Mouse (Mus musculus): ENCODE data around the gene Ppfibp1. TPM values are rescaled to one million over a fixed set of nuclear protein-coding genes. Genes with fewer than 3 reads are reported as not detected.

Gene Ppfibp1
- polyA plus RNA-seq, 1 experiment from 2014 or later = 16.0 TPM

DNA sequence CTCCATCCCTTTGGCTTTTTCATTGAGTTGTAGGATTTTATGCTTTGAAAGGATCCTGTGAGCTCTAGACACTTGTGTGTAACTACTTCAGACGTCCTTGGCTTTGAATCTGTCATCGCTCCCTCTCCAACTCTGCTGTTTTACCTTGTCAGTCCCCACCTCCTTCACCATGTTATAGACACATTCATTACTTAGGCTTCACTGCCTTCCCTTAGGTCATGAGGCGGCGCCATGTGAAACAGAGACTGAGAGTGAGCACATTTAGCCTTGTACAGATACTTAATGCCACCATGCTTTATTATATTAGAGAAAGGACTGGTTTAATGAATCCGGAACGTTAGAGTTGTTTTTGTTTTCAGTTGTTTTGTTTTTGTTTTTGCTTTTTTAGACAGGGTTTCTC is 83.7 kb downstream of the Ppfibp1 start:
- no peak overlapping the region for H3K27ac ChIP-seq
- DNase-seq (ENCODE audit: low spot score) = no peak
- H3K4me2 ChIP-seq (replicated peaks) = no peak overlapping the region
- H3K27me3 ChIP-seq (ENCODE audit: control insufficient read depth, insufficient read depth, low read length) = no peaks in the 10 kb centered on the region
- H3K9me3 ChIP-seq (ENCODE audit: control insufficient read depth, low read length) = no peaks in the 10 kb centered on the region
- ATAC-seq (ENCODE audit: low FRiP score) = no peak
- H3K4me1 ChIP-seq (replicated peaks; ENCODE audit: control insufficient read depth, insufficient read depth, low read length) = no peaks in the 10 kb centered on the region
- WGBS = 76% methylated on average over 6 of the region's 6 CpGs
- H3K9ac ChIP-seq = no peak overlapping the region
- no peak overlapping the region for H3K4me3 ChIP-seq (replicated peaks; ENCODE audit: low read length)
- no peaks in the 10 kb centered on the region for H3K36me3 ChIP-seq (replicated peaks; ENCODE audit: control insufficient read depth, insufficient read depth)

DNA sequence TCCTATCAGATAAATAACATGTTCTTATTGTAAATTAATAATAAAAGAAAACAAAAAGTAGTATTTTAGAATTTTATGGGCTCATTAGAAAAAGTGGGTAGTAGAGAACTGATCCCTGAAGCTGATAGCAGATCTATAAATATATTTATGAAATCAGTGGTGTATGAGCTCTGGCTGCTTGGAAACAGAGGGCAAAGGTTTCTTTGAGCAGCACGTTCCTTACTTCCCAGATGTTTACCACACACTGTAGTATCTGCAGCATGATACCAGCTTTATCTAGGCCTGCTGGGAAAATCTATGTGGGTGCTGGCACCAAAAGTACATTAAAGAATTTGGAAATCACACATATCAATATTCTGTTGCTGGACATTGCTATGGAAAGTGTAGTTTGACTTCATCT is 84.5 kb downstream of the Ppfibp1 start:
- DNase-seq (ENCODE audit: low spot score) (no peak), ATAC-seq (ENCODE audit: low FRiP score) (no peak)
- no peak overlapping the region for H3K27ac ChIP-seq
- H3K27me3 ChIP-seq (ENCODE audit: control insufficient read depth, insufficient read depth, low read length) = no peaks in the 10 kb centered on the region
- H3K9ac ChIP-seq = no peak overlapping the region
- H3K36me3 ChIP-seq (replicated peaks; ENCODE audit: control insufficient read depth, insufficient read depth) = no peaks in the 10 kb centered on the region
- no peaks in the 10 kb centered on the region for H3K9me3 ChIP-seq (ENCODE audit: control insufficient read depth, low read length)
- H3K4me1 ChIP-seq (replicated peaks; ENCODE audit: control insufficient read depth, insufficient read depth, low read length) = no peaks in the 10 kb centered on the region
- 59% methylated on average over 1 of the region's 1 CpGs for WGBS
- H3K4me3 ChIP-seq (replicated peaks; ENCODE audit: low read length) = no peak overlapping the region
- no peak overlapping the region for H3K4me2 ChIP-seq (replicated peaks)

DNA sequence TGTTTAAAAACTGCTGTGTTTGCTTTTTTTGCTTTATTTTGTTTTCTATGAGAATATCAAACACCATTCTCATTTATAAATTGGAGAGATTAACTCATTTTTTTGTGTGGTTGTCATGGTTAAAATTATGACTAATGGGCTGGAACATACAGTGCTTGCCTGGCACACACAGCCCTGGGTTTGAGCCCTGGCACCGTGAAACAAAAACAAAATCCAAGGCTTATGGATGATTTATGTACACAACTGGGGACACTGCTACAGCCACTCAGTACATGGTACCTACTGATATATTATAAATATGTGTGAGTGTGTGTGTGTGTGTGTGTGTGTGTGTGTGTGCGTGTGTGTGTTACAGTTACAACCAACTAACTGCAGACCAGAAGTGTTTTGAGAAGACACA is 85.1 kb downstream of the Ppfibp1 start:
- Histone ChIP-seq H3K27me3 (ENCODE audit: control insufficient read depth, insufficient read depth, low read length) (no peaks in the 10 kb centered on the region), H3K9ac (no peak overlapping the region), H3K27ac (no peak overlapping the region), H3K4me2 (replicated peaks) (no peak overlapping the region), H3K4me1 (replicated peaks; ENCODE audit: control insufficient read depth, insufficient read depth, low read length) (no peaks in the 10 kb centered on the region), H3K4me3 (replicated peaks; ENCODE audit: low read length) (no peak overlapping the region), H3K9me3 (ENCODE audit: control insufficient read depth, low read length) (no peaks in the 10 kb centered on the region), H3K36me3 (replicated peaks; ENCODE audit: control insufficient read depth, insufficient read depth) (no peaks in the 10 kb centered on the region)
- WGBS = 67% methylated on average over 2 of the region's 2 CpGs
- DNase-seq (ENCODE audit: low spot score) (no peak), ATAC-seq (ENCODE audit: low FRiP score) (no peak)

DNA sequence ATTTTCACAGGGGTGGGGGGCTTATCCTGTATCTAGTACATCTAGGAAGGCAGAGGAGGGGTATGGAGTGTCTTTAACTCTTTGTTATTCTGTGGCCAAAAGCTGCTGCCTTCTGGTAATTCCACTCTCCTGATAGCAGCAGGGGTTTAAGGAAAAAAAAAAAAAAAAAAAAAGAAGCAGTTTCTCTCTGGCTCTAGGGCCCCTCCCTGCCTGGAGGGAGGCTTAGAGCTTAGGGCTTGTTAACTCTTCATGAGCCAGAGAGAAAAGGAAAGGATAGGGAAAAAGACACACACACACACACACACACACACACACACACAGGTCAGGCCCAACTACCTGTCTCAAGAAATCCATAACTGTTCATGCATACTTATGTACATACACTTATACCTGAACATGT is 85.5 kb downstream of the Ppfibp1 start:
- Histone ChIP-seq H3K27ac (no peak overlapping the region), H3K27me3 (ENCODE audit: control insufficient read depth, insufficient read depth, low read length) (no peaks in the 10 kb centered on the region), H3K36me3 (replicated peaks; ENCODE audit: control insufficient read depth, insufficient read depth) (no peaks in the 10 kb centered on the region), H3K9ac (no peak overlapping the region), H3K9me3 (ENCODE audit: control insufficient read depth, low read length) (no peaks in the 10 kb centered on the region), H3K4me1 (replicated peaks; ENCODE audit: control insufficient read depth, insufficient read depth, low read length) (no peaks in the 10 kb centered on the region), H3K4me2 (replicated peaks) (no peak overlapping the region), H3K4me3 (replicated peaks; ENCODE audit: low read length) (no peak overlapping the region)
- no peak for DNase-seq (ENCODE audit: low spot score)
- no peak for ATAC-seq (ENCODE audit: low FRiP score)

DNA sequence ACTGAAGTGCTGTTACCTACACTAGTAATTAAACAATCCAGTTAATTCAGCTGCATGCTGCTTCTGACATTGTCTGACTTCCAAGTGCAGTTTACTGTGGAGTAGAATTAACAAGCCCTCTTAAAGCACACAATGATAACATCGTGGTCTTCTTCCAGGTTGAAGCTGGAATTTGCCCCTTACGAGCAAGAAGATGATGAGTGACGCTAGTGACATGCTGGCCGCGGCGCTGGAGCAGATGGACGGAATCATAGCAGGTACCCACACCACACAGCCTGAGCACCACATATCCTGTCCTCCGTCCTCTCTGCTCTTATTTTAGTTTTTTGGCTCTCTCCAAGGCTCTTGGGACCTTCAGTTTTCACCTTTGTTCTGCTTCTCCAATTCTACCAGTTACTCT is 88.2 kb downstream of the Ppfibp1 start:
- DNase-seq (ENCODE audit: low spot score) = no peak
- Histone ChIP-seq H3K9me3 (ENCODE audit: control insufficient read depth, low read length) (no peaks in the 10 kb centered on the region), H3K27ac (no peak overlapping the region), H3K27me3 (ENCODE audit: control insufficient read depth, insufficient read depth, low read length) (no peaks in the 10 kb centered on the region), H3K4me3 (replicated peaks; ENCODE audit: low read length) (no peak overlapping the region), H3K9ac (no peak overlapping the region), H3K36me3 (replicated peaks; ENCODE audit: control insufficient read depth, insufficient read depth) (no peaks in the 10 kb centered on the region), H3K4me2 (replicated peaks) (no peak overlapping the region), H3K4me1 (replicated peaks; ENCODE audit: control insufficient read depth, insufficient read depth, low read length) (peaks cover 4% of the 10 kb centered on the region; the same call in 1 of the 2 replicates)
- WGBS = 91% methylated on average over 8 of the region's 8 CpGs
- no peak for ATAC-seq (ENCODE audit: low FRiP score)

GRCm38 (mm10) chr6:146978691-146979114 is 90.4 kb downstream of the Ppfibp1 start:
- 70% methylated on average over 5 of the region's 5 CpGs for WGBS
- H3K4me3 ChIP-seq (replicated peaks; ENCODE audit: low read length) = no peak overlapping the region
- no peaks in the 10 kb centered on the region for H3K27me3 ChIP-seq (ENCODE audit: control insufficient read depth, insufficient read depth, low read length)
- H3K4me2 ChIP-seq (replicated peaks) = no peak overlapping the region
- peaks cover 8% of the 10 kb centered on the region; the same call in 1 of the 2 replicates for H3K4me1 ChIP-seq (replicated peaks; ENCODE audit: control insufficient read depth, insufficient read depth, low read length)
- no peaks in the 10 kb centered on the region for H3K36me3 ChIP-seq (replicated peaks; ENCODE audit: control insufficient read depth, insufficient read depth)
- ATAC-seq (ENCODE audit: low FRiP score) = no peak
- H3K27ac ChIP-seq = no peak overlapping the region
- H3K9ac ChIP-seq = no peak overlapping the region
- peak; percentile 54 for DNase-seq (ENCODE audit: low spot score)
- no peaks in the 10 kb centered on the region for H3K9me3 ChIP-seq (ENCODE audit: control insufficient read depth, low read length)

DNA sequence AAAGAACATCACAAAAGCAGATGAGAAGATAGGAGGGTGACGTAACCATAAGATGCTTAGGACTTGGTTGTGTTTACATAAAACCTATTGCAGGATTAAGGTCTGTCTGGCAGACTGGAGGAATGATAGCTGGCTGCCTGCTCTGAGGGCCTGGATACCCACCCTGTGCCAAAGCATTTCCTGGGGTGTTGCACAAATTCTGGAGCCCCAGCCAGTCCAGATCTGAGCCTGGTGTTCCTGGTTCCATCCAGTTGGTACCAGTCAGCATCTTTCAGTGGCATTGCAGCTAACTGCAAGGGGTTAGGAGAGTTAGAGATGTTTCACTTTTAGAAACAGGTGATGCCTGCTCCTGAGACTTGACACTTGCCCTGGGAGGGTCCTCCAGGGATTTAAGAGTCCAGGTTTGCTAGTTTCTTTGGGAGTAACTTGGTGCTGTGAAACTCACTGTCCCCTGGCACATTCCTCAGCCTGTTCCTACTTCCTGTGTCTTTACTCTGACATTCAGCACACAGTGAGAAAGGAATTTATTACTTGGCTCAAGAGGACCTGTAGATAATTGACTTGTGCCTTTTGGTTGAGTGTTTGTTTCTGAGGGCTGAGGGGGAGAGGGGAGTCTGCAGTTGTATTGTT is 90.9 kb downstream of the Ppfibp1 start:
- H3K9ac ChIP-seq = no peak overlapping the region
- H3K4me2 ChIP-seq (replicated peaks) = no peak overlapping the region
- H3K36me3 ChIP-seq (replicated peaks; ENCODE audit: control insufficient read depth, insufficient read depth) = no peaks in the 10 kb centered on the region
- H3K27me3 ChIP-seq (ENCODE audit: control insufficient read depth, insufficient read depth, low read length) = no peaks in the 10 kb centered on the region
- H3K4me1 ChIP-seq (replicated peaks; ENCODE audit: control insufficient read depth, insufficient read depth, low read length) = peaks cover 8% of the 10 kb centered on the region; the same call in 1 of the 2 replicates
- 95% methylated on average over 1 of the region's 1 CpGs for WGBS
- no peak for ATAC-seq (ENCODE audit: low FRiP score)
- DNase-seq (ENCODE audit: low spot score) = no peak
- H3K9me3 ChIP-seq (ENCODE audit: control insufficient read depth, low read length) = no peaks in the 10 kb centered on the region
- no peak overlapping the region for H3K27ac ChIP-seq
- H3K4me3 ChIP-seq (replicated peaks; ENCODE audit: low read length) = no peak overlapping the region

DNA sequence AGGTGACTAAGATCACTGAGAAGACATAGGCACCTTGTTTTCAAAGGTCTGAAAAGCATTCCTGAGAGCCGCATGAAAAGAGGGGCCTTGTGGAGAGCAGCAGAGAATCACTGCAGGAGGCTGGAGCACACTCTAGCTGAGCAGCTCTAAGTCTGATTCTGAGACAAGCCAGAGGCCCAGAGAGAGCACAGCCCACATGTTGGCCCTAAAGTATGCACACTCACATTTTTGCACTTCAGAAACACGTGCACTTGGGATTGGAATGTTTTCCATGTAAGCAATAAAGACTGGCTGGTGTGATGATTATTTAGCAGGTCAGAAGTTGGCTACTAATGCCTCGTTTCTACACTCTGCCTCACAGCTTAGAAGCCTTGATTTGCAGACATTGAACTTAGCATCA is 91.7 kb downstream of the Ppfibp1 start:
- Histone ChIP-seq H3K4me1 (replicated peaks; ENCODE audit: control insufficient read depth, insufficient read depth, low read length) (peaks cover 8% of the 10 kb centered on the region; the same call in 1 of the 2 replicates), H3K4me2 (replicated peaks) (no peak overlapping the region), H3K4me3 (replicated peaks; ENCODE audit: low read length) (no peak overlapping the region), H3K27ac (no peak overlapping the region), H3K36me3 (replicated peaks; ENCODE audit: control insufficient read depth, insufficient read depth) (no peaks in the 10 kb centered on the region), H3K27me3 (ENCODE audit: control insufficient read depth, insufficient read depth, low read length) (no peaks in the 10 kb centered on the region), H3K9ac (no peak overlapping the region), H3K9me3 (ENCODE audit: control insufficient read depth, low read length) (no peaks in the 10 kb centered on the region)
- no peak for ATAC-seq (ENCODE audit: low FRiP score)
- no peak for DNase-seq (ENCODE audit: low spot score)
- 41% methylated on average over 3 of the region's 3 CpGs for WGBS

DNA sequence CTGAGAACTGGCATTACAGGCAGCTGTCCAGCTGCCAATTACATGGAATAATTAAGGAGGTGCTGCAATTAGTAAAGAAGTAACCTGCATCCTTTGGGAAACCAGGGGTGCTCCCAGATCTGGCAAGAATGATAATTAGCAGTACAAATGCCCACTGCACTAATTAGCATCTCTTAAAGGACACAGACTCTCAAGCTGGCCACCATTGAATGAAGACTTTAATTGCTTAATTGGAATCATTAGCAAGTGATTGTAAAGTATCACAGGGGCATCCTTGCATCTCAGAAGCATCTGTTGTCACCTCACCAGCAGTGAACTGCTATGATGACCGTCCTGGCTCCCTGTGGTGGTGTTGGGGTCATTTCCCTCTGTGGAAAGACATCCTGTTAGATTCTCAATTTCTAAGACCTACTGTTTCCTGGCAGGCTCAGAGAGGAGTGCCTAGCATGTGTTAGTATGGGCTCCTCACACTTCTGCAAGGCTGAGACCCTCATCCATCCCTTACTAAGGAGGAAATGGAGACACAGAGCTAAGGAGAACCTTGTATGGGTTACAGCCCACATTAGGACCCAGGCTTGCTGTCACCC is 93.1 kb downstream of the Ppfibp1 start:
- Histone ChIP-seq H3K4me1 (replicated peaks; ENCODE audit: control insufficient read depth, insufficient read depth, low read length) (peaks cover 8% of the 10 kb centered on the region; the same call in 1 of the 2 replicates), H3K27me3 (ENCODE audit: control insufficient read depth, insufficient read depth, low read length) (no peaks in the 10 kb centered on the region), H3K27ac (no peak overlapping the region), H3K4me3 (replicated peaks; ENCODE audit: low read length) (no peak overlapping the region), H3K9ac (no peak overlapping the region), H3K36me3 (replicated peaks; ENCODE audit: control insufficient read depth, insufficient read depth) (no peaks in the 10 kb centered on the region), H3K9me3 (ENCODE audit: control insufficient read depth, low read length) (no peaks in the 10 kb centered on the region), H3K4me2 (replicated peaks) (no peak overlapping the region)
- DNase-seq (ENCODE audit: low spot score) (no peak), ATAC-seq (ENCODE audit: low FRiP score) (peak; percentile 58; the same call in 1 of the 2 replicates)
- WGBS = 32% methylated on average over 1 of the region's 1 CpGs
